Mouse (Mus musculus): ENCODE measurements around the gene Tmbim6.
"Not testable (repeated sequence)": the region's sequence is repeated elsewhere in the genome, so short reads cannot be mapped to it uniquely, and the experiment has no call there.

Tmbim6 gene

DNA sequence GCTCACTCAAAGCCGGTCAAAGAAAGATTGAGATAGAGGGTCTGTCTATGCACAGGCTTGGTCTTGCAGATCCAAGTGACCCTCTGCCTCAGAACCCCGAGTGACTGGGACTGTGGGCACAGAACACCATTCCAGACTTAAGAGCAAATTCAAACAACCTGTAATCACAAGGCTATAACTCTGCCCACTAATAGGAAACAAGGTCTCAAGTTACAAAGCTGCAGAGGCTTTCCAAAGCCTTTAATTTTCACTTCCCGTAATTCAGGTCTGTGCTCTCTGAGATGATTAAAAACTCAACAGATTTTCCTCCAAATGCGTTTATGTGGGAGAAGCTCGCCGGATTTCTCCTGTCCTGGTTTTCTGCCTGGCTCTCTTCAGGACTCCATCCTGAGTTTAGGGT, 8.6 kb upstream of the Tmbim6 start:
- DNase-seq (ENCODE audit: low read depth, low spot score), result no peak

DNA sequence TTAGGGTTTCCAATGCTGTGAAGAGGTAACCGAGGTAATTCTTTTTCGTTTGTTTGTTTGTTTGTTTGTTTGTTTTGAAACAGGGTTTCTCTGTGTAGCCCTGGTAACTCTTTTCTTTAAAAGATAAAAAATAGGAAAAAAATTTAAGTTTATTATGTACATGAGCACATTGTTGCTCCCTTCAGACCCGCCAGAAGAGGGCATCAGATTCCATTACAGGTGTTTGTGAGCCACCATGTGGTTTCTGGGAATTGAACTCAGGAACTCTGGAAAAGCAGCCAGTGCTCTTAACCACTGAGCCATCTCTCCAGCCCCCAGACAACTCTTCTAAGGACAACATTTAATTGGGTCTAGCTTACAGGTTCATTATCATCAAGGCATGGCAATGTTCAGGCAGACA, 6.6 kb upstream of the Tmbim6 start:
- DNase-seq (ENCODE audit: low read depth, low spot score), result not testable (repeated sequence)

DNA sequence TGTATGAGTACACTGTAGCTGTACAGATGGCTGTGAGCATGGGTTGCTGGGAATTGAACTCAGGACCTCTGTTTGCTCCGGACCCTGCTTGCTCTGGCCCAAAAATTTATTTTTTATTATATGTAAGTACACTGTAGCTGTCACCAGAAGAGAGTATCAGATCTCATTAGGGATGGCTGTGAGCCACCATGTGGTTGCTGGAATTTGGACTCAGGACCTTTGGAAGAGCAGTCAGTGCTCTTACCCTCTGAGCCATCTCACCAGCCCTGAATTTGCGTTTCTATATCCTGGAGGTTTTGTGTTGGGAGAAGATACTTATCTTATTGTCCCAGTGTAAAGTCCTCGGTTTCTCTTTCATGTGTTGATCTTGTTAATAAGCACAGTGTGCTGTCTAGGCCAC, 5.9 kb upstream of the Tmbim6 start:
- no peak for DNase-seq (ENCODE audit: low read depth, low spot score)

DNA sequence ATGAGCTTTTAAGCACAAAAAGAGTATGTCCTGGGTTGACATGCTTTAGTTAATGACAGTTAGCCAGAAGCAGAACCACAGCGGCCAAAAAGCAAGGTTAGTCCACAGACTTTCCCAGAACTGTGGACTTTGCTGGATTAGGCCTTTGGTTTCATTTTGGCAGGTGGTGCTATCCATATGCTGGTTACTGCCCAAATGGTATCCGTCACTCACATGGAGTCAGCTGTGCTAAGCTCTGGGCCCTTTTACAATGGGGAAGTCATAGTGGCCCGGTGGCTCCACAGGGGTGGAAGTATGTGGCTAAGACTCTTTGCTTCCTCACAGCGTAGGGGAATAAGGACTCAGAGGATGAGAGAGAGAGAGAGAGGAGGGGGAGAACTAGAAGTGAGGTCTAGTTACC, 4.7 kb upstream of the Tmbim6 start:
- no peak for DNase-seq (ENCODE audit: low read depth, low spot score)

DNA sequence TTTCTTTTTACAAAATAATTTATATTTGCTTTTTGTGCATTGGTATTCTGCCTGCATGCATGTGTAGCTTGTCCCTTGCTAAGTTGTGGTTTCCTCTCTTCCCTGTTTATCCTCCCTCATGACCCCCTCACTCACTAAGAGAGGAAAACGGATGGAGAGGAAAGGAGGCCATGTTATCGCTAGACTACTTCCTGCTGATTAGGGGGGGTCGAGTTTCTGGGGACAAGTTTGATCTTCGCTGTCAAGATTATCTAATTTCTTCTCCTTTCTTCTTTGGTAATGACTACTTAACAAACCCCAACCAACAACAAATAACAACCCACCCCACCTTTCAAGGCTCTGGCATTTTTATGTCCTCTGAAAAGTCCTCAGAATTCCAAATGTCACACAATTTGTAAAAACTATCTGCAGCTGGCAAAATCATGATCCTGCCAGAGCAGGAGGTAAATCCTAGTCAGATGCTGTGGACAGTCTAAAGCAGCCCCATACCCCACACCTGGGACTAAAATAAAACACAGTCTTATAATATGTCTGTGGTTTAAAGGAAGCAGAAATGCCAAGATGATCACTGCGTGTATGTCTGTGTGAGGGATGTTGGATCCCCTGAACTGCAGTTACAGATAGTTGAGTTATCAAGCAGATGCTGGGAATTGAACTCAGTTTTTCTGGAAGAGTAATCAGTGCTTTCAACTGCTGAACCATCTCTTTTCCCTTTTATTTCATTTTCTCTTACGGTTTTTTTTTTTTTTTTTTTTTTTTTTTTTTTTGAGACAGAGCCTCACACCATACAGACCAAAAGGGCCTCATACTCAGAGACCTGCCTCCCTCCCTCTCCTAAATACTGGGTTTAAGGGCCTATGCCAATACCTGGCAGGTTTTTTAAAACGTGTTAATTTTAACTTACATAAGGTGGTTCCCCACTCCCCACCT, 1.9 kb upstream of the Tmbim6 start:
- no peak for DNase-seq (ENCODE audit: low read depth, low spot score)

DNA sequence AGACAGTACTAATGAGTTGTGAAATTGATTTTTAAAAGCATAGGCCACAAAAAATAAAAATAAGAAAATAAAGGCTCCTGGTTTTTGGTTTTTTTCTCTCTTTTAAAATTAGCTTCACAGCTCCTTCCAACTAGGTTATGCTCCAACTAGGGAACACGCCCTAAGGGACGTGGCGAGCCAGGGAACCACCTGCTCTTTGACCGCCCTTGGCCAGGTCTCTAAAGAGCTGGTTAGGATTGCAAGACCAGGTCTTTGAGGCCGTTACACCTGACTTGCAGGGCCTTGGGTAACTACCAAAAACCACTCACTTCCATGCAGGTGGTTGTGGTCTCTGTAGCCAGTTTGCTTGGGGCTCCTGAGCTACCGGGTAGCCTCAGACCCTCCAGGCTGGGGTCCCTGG, 707 bp upstream of the Tmbim6 start:
- DNase-seq (ENCODE audit: low read depth, low spot score), result no peak

DNA sequence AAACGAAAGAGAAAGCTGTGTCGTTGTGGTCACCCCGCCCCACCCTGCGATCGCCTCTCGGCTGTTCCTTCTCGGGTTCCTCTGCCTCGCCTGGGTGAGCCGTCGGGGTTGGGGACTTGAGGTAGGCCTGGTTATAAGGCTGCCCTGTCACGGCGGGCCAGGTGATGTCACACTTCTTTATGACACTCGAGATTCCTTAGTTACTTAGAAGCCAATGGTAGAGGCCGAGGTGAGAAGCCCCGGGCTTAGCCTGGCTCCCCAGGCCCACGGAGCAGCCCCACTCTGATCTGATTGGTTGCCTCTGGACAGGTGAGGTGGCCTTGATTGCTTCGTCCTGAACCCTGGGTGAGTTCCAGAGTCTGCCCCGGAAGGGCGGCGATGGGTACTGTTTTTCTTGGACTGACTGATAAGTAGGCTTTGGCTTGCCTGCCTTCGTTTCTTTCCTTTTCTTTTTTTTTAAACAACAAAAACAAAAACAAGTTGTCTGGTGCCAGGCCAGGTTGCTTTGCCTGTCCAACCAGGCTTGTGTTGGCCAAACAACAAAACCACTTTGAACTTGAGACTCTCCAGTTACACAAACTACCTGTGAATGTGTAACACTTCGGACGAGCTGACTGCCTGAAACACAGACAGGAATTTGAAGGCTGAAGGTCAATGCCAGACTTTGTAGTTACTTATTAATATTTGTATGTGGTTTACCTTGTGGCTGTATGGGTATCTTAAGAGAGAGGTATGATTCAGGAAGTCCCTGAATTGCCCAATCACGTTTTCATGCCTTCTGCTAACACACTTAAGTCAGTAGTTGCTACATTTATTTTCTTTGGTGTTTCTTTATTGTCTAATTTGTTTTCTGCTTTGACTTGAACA, 937 bp downstream of the Tmbim6 start:
- no peak for DNase-seq (ENCODE audit: low read depth, low spot score)

DNA sequence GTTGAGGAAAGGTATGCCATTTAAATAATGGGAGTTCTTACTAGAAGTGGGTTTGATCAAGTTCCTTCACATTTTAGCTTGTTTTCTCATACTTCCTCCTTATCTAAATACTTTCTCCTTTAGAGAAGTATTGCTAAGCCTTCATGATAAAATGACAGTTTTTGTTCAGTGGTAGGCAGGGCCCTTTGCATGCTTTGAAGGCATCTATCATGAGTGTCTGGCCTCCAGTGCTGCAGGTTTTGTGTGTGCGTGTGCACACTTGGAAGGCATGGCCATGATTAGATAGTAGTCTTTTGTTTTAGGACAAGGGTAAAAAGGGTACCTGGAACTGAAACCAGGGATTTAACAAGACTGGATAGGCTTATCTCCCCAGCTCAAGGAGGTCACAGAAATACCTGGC, 3.8 kb downstream of the Tmbim6 start:
- no peak for DNase-seq (ENCODE audit: low read depth, low spot score)

DNA sequence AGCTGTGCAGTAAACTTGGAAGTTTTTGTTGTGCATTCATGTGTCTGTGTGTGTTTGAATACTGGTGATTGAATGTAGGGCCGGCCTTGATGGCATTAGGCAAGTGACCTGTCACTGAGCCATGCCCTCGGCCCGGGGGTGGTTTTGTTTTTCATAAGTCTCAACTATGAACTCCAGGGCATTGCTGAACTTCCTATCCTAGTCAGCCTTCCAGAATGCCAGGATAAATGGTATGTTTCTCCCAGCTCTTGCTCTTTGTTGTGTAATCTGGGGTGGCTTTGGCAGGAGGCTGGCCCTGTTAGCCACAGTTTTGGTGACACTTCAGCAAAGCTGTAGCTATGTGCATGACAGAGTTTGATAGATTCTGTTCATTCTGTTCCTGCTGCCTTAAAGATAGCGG, 4.2 kb downstream of the Tmbim6 start:
- no peak for DNase-seq (ENCODE audit: low read depth, low spot score)

DNA sequence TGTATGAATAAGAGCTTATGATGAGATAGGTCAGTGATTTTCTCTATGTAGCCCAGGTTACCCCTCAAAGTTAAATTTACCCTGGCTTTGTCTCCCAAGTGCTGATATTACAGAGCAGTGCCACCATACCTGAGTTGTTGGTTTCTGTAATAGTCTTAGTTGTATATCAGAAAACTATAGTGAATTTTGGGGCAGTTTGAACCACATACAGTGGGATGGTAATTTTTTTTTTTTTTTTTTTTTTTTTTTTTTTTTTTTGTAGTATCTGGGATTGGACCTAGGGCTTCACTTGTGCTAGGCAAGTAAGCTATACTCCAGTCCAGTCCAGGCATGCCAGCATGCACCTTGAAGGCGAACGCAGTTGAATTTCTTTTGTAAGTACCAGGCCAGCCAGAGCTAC, 4.9 kb downstream of the Tmbim6 start:
- no peak for DNase-seq (ENCODE audit: low read depth, low spot score)

DNA sequence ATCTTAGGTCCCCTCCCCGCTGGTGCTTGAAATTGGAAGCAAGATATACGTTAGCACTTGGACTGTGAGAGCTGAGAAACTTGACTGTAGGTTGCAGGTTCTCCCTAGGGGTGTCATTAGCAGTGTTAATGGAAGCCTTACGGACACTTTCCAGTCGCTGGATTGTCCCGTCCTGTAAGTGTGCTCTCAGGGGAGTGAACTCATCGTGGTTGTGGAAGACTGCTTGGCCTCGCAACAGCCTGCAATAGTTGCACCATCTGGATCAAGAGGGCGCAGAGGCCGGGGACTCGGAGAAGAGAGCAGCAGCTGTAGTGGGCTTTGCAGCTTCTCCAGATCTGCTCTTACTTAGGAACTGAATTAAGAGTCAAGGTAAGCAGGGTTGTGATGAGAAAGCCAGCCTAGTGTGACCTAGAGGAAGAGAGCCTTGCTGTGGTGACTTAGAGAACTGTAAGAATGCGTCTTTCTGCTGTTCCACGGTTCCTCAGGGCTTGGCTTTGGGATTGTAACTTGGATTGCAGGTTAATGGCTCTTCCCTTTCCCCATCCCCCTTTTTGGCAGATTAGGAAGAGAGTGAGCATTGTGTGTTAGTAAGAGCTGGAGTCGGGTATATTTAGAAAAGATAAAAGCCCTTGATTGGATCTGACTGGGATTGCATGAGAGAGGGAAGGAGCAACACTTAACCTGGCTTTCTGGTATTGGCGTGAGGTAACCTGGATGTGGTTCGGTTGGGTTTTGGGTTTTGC, 7.0 kb downstream of the Tmbim6 start:
- DNase-seq (ENCODE audit: low read depth, low spot score), result no peak

DNA sequence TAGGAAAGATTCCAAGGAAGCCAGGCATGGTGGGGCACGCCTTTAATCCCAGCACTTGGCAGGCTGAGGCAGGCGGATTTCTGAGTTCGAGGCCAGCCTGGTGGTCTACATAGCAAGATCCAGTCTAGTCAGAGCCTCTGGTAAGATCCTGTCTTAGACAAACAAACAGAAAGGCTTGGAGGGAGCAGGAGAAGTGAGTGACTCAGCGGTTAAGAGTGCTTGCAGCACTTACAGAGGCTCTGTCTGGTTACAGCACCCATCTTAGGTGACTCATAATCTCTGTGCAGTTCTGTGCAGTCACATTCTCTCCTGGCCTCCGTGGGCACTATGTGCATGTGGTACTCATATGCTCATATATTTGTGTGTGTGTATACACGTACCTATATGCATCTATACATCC, 7.9 kb downstream of the Tmbim6 start:
- no peak for DNase-seq (ENCODE audit: low read depth, low spot score)

DNA sequence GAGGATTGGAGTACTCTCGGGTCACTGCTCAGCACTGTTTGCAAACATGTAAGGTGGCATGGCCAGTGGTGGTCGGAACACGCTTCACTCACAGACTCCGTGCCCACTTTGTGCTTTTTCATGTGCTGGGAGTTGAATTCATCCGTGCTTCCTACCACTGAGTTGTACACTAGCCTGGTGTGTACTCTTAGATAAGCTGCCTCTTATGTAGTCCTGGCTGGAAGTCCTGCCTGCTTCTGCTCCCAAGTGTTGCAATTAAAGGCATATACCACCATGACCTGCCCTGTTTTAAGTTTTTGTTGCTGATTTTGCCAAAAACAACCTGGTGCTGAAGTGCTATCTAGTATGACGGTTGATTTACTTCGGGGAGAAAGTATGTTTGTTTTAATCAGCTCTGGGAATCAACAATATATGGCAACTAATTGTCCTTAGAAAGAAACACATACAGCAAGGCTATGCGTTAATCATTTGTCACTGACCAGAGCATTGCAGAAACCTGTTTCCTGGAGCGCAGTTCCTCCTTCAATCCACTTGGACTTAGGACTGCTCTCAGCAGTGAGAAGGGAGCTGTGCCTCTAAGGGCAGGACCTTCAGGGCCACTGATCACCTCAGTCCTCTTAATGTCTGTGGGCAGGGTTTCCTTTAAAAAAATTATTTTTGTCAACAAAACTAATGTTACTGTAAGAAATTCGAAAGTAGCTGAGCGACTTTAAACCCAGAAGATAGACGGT, 10.6 kb downstream of the Tmbim6 start:
- no peak for DNase-seq (ENCODE audit: low read depth, low spot score)

DNA sequence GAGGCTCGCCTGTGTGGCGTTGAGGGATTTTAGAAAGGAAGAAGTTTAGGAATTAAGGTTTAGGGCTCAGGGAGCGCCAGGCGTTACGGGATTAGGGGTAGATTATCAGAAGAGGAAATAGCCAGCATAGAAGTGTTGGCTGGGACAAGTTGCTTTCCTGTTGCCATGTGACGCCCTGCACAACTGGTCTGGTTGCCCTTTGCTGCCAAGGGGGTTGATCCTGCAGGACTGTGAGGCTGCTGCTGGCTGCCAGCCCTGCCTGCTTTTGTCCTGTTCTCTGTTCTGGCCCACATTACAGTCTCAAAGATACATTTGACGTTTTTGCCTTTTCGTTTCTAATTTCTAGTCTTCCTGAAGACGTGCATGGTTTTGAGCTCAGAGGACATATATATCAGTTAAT, 12.5 kb downstream of the Tmbim6 start:
- DNase-seq (ENCODE audit: low read depth, low spot score), result no peak

DNA sequence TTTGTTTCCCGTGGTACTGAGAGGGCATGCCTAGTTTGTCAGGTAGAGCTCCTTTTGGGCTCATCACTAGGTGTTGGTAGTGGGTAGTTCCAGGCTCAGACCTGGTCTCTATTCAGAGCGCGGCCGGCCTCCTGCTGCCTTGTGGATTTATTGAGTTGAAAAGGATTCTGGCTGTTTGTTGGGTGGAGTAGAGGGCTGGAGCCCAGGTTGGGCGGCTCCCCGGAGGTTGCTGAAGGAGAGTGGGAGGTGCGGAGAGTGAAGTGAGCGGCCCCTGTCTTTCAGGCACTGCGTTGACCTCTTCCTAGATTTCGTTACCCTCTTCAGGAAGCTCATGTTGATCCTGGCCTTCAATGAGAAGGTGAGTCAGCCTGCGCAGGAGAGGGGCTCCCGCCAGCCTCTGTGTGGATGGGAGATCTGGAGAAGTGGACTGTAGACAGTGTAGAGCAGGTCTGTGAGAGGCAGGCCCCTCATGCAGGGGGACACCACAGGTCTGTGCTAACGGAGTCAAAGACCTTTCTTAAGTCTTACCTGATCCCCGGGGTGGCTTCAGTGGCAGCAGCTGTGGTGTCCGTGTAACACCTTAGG, 14.4 kb downstream of the Tmbim6 start:
- no peak for DNase-seq (ENCODE audit: low read depth, low spot score)

DNA sequence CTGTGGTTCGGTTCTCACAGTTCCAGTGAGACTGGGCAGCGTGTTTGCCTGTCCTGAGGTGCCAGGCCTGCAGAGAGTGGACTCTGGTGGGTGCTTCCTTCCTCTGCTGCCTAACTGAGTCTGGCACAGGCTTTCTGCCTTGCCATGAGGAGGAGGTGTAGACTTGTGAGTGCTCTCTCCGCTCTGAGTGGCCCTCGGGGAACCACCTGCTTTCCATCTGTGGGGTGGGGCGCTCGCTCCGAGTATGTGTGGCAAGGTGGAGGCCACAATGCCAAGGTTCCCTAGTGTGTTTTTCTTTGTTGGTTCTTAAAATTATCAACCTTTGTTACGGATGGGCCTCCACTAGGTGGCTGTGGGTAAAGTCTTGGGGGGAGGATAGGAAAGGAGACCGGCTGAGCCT, 16.2 kb downstream of the Tmbim6 start:
- no peak for DNase-seq (ENCODE audit: low read depth, low spot score)

DNA sequence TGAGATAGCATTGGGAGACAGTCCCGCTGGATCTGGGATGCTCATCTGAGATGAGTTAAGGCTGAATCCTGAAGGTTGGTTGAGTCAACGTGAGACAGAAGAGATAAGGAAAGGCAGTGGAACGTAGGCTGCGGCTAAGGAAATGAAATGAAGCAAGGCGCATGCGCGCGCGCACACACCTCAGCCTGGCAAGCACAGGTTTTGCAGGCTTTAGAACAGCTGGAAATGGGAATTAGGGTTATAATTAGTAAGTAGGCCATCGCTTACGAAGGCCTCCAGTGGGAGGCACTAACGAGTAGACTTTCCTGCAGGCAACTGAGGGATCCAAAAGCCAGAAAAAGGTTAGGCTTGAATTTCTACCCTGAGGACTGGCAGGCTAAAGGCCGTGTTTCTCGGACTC, 19.1 kb downstream of the Tmbim6 start:
- no peak for DNase-seq (ENCODE audit: low read depth, low spot score)

DNA sequence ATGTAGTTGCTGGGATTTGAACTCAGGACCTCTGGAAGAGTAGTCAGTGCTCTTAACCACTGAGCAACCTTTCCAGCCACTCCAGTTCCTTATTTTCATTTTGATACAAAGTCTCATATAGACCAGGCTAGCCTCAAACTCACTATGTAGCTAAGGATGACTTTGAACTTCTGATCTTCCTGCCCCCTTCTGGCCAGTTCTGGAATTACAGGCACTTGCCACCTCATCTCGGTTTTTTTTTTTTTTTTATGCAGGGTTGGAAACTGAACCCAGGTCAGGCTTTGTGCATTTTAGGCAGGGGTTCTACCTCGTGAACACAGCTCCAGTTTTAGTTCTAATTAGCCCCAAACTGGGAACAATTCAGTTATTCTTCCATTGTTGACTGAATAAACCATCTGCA, 23.1 kb downstream of the Tmbim6 start:
- no peak for DNase-seq (ENCODE audit: low read depth, low spot score)

DNA sequence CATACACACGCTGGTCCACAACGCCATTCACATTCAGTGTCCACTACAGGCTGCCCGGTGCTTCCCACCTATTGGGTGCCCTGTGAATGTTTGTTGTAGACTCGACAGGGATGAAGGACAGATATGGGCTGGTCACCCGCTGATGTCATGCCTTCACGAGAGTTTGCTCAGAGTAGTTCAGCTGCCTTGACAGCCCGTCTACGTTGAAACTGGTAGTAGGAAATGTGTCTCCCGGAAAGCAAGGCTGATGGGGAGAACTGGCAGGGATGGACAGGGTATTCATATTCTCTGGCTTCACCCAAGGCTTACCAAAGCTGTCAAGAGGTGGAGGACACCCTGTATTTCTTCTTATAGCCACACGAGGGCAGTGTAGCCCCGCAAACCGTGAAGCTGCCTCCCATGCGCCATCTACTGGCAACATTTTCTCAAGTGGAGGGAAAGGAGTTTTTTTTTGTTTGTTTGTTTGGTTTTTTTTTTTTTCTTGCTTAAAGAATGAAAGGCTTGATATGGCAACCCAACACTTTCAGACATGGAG, 23.7 kb downstream of the Tmbim6 start:
- DNase-seq (ENCODE audit: low read depth, low spot score), result peak; percentile 78

DNA sequence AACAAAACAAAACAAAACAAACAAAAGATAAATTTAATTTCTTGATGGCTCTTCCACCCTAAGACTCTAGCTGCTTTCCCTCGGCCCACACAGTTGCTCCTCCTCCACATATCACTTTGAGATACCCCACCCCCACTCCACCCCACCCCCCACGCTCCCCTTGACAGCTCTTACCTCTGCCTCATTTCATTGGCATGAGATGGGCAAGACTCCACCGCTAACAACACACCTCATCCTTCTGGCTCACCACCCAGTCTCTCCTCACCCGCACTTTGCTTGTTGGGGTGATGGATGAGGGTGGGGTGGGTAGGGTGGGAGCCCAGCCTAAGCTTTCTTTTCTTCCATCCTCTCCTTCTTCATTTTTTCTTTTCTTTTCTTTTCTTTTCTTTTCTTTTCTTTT, 24.3 kb downstream of the Tmbim6 start:
- DNase-seq (ENCODE audit: low read depth, low spot score), result no peak
